Mouse (Mus musculus): ENCODE results near the gene Trappc6a.

GRCm38 (mm10) chr7:19560491-19561260 is 52.5 kb downstream of the Trappc6a start:
- TF ChIP-seq CTCF (IDR thresholded peaks at IDR 0.05; ENCODE audit: low read depth) (no peak), EP300 (IDR thresholded peaks at IDR 0.05; ENCODE audit: low read depth) (no peak)
